Mouse (Mus musculus): ENCODE results near the gene Shisa3. TPM values are rescaled to one million over a fixed set of nuclear protein-coding genes. Genes with fewer than 3 reads are reported as not detected.

Shisa3 gene
- total and polyA plus RNA-seq, 3 experiments: 0.05 TPM; not detected in 2

DNA sequence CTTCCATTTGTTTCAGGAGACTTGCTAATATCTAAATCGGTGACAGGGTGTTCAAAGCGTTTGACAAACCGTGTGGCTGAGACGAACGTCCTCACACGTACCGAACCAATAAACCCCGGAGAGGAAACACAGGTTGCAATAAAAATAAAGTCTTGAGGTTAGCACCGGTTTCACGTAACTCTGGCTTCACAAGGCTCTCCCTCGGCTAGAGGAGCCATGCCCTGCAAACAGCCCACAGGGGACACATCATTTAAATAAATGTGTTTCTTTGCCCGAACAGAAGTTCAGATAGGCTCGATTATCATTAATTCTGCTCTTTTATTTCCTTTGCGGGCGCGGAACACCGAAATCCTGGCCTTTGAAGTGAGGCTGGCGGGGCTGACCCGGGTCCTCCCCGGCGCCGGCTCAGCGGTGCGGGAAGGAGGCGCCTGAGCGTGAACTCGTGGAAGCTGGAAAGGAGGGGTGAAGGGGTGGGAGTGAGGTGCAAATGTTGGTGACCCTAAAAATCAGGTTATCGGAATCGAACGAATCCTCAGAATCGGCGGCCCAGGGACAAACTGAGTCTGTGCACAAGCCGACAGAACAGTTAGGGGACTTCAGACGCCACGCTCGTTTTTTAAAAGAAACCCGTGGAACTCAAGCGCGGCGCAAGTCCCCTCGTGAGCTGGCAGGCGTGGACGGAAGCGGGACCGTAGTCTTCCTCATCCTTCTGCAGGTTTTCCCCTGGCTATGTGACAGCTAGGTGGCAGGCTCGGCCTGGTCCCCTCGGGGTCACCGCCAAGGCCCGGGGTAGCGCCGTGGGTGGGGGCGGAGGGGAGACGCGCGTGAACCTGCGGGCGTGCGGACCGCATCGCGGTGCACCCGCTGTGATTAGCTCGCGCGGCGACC, 522 bp upstream of the Shisa3 start:
- H3K9me3 ChIP-seq (replicated peaks): peaks cover 16% of the 10 kb centered on the region
- no peak for ATAC-seq (ENCODE audit: extremely low read depth, insufficient number of reproducible peaks, low FRiP score, poor library complexity, severe bottlenecking)
- peaks cover 22% of the 10 kb centered on the region; the same call in 1 of the 2 replicates for H3K27me3 ChIP-seq (ENCODE audit: insufficient read depth, low read length)
- H3K4me1 ChIP-seq (ENCODE audit: insufficient read depth, low read depth, low read length): no peaks in the 10 kb centered on the region
- no peaks in the 10 kb centered on the region for H3K36me3 ChIP-seq (replicated peaks)
- H3K4me3 ChIP-seq (ENCODE audit: low read depth, low read length): no peak overlapping the region
- DNase-seq (ENCODE audit: low spot score): no peak
- TF ChIP-seq TAL1 (conservative IDR thresholded peaks at IDR 0.05; ENCODE audit: low read depth, low read length) (no peak), GATA2 (IDR thresholded peaks at IDR 0.05; ENCODE audit: borderline replicate concordance, low read depth, low read length) (no peak), CTCF (IDR thresholded peaks at IDR 0.05; ENCODE audit: low read depth, low read length) (no peak), GATA1 (IDR thresholded peaks at IDR 0.05; ENCODE audit: borderline replicate concordance, low read length) (no peak), POLR2AphosphoS5 (IDR thresholded peaks at IDR 0.05; ENCODE audit: insufficient replicate concordance, low read depth, low read length) (no peak)

DNA sequence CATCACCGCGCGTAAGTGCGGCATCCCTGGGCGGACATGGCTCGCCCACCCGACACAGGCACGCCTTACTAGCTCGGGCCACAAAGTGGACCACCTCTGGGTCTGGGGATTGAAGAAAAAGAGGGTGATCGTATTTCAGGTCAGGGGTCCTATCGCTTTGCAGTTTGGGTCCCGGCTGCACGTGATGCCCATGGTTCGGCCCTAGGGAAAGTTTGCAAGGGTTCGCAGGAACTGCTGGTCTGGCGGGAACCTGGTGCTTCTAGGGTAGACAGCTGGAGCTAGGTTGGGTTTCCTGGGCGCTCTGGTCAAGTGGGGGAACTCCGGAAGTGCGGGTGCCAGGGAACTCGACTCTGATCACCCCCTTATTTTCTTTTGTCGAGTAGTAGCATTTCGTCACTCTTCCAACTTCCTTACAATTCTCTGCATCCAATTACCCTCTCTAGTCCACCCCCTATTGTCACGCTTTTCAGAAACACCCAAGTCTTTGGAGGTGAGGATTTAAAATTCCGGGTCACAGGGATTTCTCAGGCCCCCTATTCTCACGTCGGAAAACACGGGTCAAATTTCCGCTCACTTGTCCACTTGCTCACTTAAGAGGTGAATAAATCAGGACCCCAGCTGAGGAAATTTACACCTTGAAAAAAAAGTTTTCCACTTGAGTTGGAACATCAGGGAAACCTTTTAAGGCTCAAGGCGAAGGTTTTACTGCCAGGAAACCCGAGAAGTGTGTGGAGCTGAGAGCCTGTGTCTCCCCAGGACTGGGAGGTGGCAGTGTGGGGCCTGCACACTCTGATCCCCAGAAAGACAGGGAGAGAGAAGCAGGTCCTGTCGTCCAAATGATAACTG, 1.2 kb downstream of the Shisa3 start:
- no peaks in the 10 kb centered on the region for H3K4me1 ChIP-seq (ENCODE audit: insufficient read depth, low read depth, low read length)
- no peak for ATAC-seq (ENCODE audit: extremely low read depth, insufficient number of reproducible peaks, low FRiP score, poor library complexity, severe bottlenecking)
- H3K36me3 ChIP-seq (replicated peaks): no peaks in the 10 kb centered on the region
- peaks cover 22% of the 10 kb centered on the region; the same call in 1 of the 2 replicates for H3K27me3 ChIP-seq (ENCODE audit: insufficient read depth, low read length)
- H3K4me3 ChIP-seq (ENCODE audit: low read depth, low read length): 0 out of 2 replicates have a peak overlapping the region, but pooled peaks have one; percentile 9
- DNase-seq (ENCODE audit: low spot score): no peak
- peaks cover 16% of the 10 kb centered on the region for H3K9me3 ChIP-seq (replicated peaks)
- TF ChIP-seq GATA1 (IDR thresholded peaks at IDR 0.05; ENCODE audit: borderline replicate concordance, low read length) (no peak), GATA2 (IDR thresholded peaks at IDR 0.05; ENCODE audit: borderline replicate concordance, low read depth, low read length) (no peak), TAL1 (conservative IDR thresholded peaks at IDR 0.05; ENCODE audit: low read depth, low read length) (no peak), CTCF (IDR thresholded peaks at IDR 0.05; ENCODE audit: low read depth, low read length) (no peak), POLR2AphosphoS5 (IDR thresholded peaks at IDR 0.05; ENCODE audit: insufficient replicate concordance, low read depth, low read length) (no peak)

DNA sequence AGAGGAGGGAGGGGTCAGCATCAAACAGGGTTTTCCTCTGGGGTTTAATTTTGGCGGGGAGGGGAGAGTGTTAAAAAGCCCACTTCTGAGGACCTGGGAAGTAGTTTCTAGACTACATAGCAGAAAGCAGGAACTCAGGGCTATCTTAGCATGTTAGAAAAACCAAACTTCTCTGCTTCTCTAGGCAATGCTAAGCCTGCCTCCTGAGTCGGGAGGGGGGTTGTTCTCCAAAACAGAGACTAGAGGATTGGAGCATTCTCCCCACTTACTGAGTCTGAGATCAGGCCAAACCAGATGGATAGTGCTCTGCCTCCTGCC, 1.8 kb downstream of the Shisa3 start:
- Histone ChIP-seq H3K27me3 (ENCODE audit: insufficient read depth, low read length) (peaks cover 22% of the 10 kb centered on the region; the same call in 1 of the 2 replicates), H3K36me3 (replicated peaks) (no peaks in the 10 kb centered on the region), H3K4me3 (ENCODE audit: low read depth, low read length) (no peak overlapping the region), H3K4me1 (ENCODE audit: insufficient read depth, low read depth, low read length) (no peaks in the 10 kb centered on the region), H3K9me3 (replicated peaks) (peaks cover 16% of the 10 kb centered on the region)
- DNase-seq (ENCODE audit: low spot score) (no peak), ATAC-seq (ENCODE audit: extremely low read depth, insufficient number of reproducible peaks, low FRiP score, poor library complexity, severe bottlenecking) (no peak)
- TF ChIP-seq CTCF (IDR thresholded peaks at IDR 0.05; ENCODE audit: low read depth, low read length): no peak
- no peak for TF ChIP-seq TAL1 (conservative IDR thresholded peaks at IDR 0.05; ENCODE audit: low read depth, low read length)
- no peak for TF ChIP-seq GATA2 (IDR thresholded peaks at IDR 0.05; ENCODE audit: borderline replicate concordance, low read depth, low read length)
- no peak for TF ChIP-seq POLR2AphosphoS5 (IDR thresholded peaks at IDR 0.05; ENCODE audit: insufficient replicate concordance, low read depth, low read length)
- TF ChIP-seq GATA1 (IDR thresholded peaks at IDR 0.05; ENCODE audit: borderline replicate concordance, low read length): no peak

DNA sequence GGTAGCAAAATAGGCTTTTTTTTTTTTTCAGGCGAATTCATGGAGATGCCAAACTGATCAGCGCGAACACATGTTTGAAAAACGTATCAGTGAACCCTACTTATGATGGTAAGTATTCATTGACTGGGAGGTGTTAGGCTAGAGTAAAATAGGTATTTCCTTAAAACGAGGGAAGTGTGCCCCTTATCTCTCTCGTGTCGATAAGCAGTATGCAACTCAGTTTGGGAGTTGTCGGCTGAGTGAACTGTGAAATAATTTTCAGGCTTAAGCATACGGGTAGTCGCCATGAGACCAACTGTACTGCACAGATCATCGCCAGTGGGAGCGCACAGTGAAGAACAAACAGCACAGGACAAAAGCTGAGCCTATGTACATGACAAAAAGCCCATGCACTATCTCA, 13.5 kb downstream of the Shisa3 start:
- no peak for ATAC-seq (ENCODE audit: extremely low read depth, insufficient number of reproducible peaks, low FRiP score, poor library complexity, severe bottlenecking)
- H3K36me3 ChIP-seq (replicated peaks): peaks cover 48% of the 10 kb centered on the region
- no peak overlapping the region for H3K4me3 ChIP-seq (ENCODE audit: low read depth, low read length)
- no peaks in the 10 kb centered on the region for H3K9me3 ChIP-seq (replicated peaks)
- no peak for DNase-seq (ENCODE audit: low spot score)
- TF ChIP-seq CTCF (IDR thresholded peaks at IDR 0.05; ENCODE audit: low read depth, low read length): no peak
- no peak for TF ChIP-seq TAL1 (conservative IDR thresholded peaks at IDR 0.05; ENCODE audit: low read depth, low read length)
- no peak for TF ChIP-seq GATA2 (IDR thresholded peaks at IDR 0.05; ENCODE audit: borderline replicate concordance, low read depth, low read length)
- no peak for TF ChIP-seq POLR2AphosphoS5 (IDR thresholded peaks at IDR 0.05; ENCODE audit: insufficient replicate concordance, low read depth, low read length)
- H3K27me3 ChIP-seq (ENCODE audit: insufficient read depth, low read length): no peaks in the 10 kb centered on the region
- H3K4me1 ChIP-seq (ENCODE audit: insufficient read depth, low read depth, low read length): no peaks in the 10 kb centered on the region

DNA sequence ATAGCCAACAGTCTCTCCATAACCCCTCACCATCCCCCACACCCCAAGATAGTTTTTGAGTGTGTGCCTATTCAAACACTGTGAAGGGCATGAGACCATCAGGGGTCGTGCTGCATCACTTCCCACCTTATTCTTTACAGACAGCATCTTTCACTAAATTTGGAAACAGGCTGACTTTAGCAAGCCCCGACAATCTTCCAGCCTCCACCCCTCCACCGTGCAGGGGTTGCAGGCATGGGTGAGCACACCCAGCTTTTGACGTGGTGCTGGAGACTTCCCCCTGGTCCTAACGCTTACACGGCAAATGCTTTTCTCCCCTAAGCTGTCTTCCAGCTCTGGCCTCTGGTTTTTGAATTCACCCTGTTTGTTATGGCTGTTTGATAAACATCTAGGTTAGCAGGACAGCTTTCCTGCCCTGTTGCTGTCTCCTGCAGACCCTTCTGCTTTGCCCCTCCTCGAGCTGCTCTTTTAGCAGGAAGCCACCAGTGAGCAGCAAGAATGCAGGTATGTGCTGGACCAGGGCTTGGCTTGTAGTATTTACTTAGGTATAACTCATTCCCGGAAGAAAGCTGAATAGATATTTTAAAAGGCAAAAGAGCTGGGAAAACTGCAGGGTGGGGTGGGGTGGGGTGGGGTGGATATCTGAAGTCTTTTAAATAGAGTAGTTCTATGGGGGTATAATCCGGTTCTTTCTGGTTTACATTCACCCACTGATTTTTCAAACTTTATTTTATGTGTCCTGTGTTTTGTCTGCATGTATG, 20.7 kb downstream of the Shisa3 start:
- no peaks in the 10 kb centered on the region for H3K27me3 ChIP-seq (ENCODE audit: insufficient read depth, low read length)
- no peaks in the 10 kb centered on the region; the same call in 1 of the 2 replicates for H3K9me3 ChIP-seq (replicated peaks)
- DNase-seq (ENCODE audit: low spot score): no peak
- ATAC-seq (ENCODE audit: extremely low read depth, insufficient number of reproducible peaks, low FRiP score, poor library complexity, severe bottlenecking): no peak
- no peak overlapping the region for H3K4me3 ChIP-seq (ENCODE audit: low read depth, low read length)
- H3K4me1 ChIP-seq (ENCODE audit: insufficient read depth, low read depth, low read length): no peaks in the 10 kb centered on the region
- H3K36me3 ChIP-seq (replicated peaks): peaks cover 55% of the 10 kb centered on the region
- TF ChIP-seq POLR2AphosphoS5 (IDR thresholded peaks at IDR 0.05; ENCODE audit: insufficient replicate concordance, low read depth, low read length) (no peak), CTCF (IDR thresholded peaks at IDR 0.05; ENCODE audit: low read depth, low read length) (no peak), TAL1 (conservative IDR thresholded peaks at IDR 0.05; ENCODE audit: low read depth, low read length) (no peak), GATA1 (IDR thresholded peaks at IDR 0.05; ENCODE audit: borderline replicate concordance, low read length) (no peak), GATA2 (IDR thresholded peaks at IDR 0.05; ENCODE audit: borderline replicate concordance, low read depth, low read length) (no peak)
